Mouse (Mus musculus) frontal cortex, adult (tissue): ENCODE measurements at regions not wholly inside any gene's neighbourhood (a gene's known extent, or its start where the extent isn't known, plus 50 kb on each side); places are given as distances from the start of the nearest gene placed in this dataset.

Experiments used
- ATAC-seq: cut with Nextera tagmentation; 2 replicates; pipeline ENCODE4 v1.9.2; 2017; ENCODE audit warnings: mild to moderate bottlenecking, moderate library complexity, mixed read lengths; ENCODE audit not compliant: low TSS enrichment

DNA sequence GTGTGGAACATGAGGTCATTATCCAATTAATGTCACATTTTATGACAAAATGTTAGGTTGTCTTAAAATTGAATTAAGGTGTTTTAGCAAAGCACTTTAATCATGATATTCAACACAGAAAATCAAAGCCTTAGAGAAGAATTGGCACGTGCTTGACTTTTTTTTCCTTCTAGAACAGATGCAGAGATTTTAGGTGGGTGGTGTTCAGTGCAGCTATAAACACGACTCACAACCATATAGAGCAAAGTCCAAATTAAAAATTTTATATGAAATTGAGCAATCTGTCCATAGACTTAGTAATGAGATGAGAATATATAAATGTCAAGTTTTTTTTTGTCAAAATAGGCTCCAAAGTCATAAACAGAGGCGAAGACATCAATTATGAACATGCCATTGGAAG lies 737.1 kb upstream of the 4931417E11Rik start:
- ATAC-seq: peak; percentile 67

- ATAC-seq: no peak
Observed at GRCm38 (mm10) chr6:74204133-74204532, 734.7 kb upstream of the 4931417E11Rik start.
